Mouse (Mus musculus): ENCODE data around the gene Tecr. TPM values are rescaled to one million over a fixed set of nuclear protein-coding genes. Genes with fewer than 3 reads are reported as not detected.

Tecr gene
- polyA plus RNA-seq, 1 experiment, result 322 TPM

DNA sequence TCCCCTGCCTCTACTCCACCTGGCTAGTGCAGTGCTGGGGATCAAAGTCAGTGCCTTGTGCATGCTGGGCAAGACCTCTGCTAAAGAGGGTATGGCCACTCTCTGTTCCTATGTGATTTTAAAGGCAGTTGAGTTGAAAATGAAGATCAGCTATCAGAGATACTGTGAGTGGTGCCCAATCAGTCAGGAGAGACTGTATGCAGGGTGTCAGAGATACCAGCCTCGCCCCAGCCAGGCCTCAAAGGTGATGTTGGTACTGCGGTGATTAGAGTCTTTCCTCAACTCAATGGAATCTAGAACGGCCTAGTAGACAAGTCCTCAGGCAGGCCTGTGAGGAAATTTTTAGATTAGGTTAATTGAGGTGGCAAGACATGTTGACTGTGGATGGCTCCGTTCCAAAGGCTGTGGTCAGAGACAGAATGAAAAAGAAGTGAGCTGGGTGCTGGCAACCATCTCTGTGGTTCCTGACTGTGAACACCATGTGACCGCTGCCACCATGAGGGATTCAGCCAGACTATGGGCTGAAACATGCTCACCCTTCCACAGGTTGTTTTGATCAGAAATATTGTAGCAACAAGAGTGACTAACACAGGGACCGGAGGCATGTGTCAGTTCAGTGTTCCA, 18.0 kb upstream of the Tecr start:
- TF ChIP-seq POLR2A (IDR thresholded peaks at IDR 0.05; ENCODE audit: low read depth, low read length) (no peak), CTCF (IDR thresholded peaks at IDR 0.05; ENCODE audit: extremely low read depth, insufficient read length, insufficient replicate concordance, low read depth, low read length) (no peak)

DNA sequence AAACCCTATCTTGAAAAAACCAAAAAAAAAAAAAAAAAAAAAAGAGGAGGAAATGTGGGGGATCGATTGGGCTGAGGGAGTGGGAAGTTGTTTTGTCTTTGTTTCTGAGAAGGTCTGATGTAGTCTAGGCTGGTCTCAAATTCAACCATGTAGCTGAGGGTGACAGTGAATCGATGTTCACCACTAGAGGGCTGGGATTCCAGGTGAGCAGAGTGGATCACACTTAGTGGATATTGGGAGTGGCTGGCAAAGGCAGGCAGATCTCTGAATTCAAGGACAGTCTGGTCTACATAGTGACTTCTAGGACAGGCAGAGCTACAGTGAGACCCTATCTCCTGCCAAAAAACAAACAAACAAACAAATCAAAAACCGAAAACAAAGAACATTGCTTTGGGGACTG, 17.0 kb upstream of the Tecr start:
- H3K4me1 ChIP-seq (ENCODE audit: control insufficient read depth, insufficient read depth, insufficient read length, low read length), result peaks cover 2% of the 10 kb centered on the region
- H3K27me3 ChIP-seq (ENCODE audit: control insufficient read depth, insufficient read depth, low read length), result no peaks in the 10 kb centered on the region
- 27% methylated on average over 3 of the region's 3 CpGs for WGBS
- peak; percentile 54; the same call in 1 of the 2 replicates for TF ChIP-seq CTCF (IDR thresholded peaks at IDR 0.05; ENCODE audit: extremely low read depth, insufficient read length, insufficient replicate concordance, low read depth, low read length)
- TF ChIP-seq POLR2A (IDR thresholded peaks at IDR 0.05; ENCODE audit: low read depth, low read length), result no peak
- H3K27ac ChIP-seq (ENCODE audit: insufficient read depth, low read depth, low read length), result no peak overlapping the region
- H3K36me3 ChIP-seq (ENCODE audit: control insufficient read depth, insufficient read depth, low read length), result no peaks in the 10 kb centered on the region
- H3K4me3 ChIP-seq (ENCODE audit: low read depth, low read length), result no peak overlapping the region

More for the DNA sequence above, 18.0 kb upstream of the Tecr start:
- peaks cover 2% of the 10 kb centered on the region for H3K4me1 ChIP-seq (ENCODE audit: control insufficient read depth, insufficient read depth, insufficient read length, low read length)
- no peak overlapping the region for H3K4me3 ChIP-seq (ENCODE audit: low read depth, low read length)
- WGBS, result 80% methylated on average over 6 of the region's 6 CpGs
- no peaks in the 10 kb centered on the region for H3K36me3 ChIP-seq (ENCODE audit: control insufficient read depth, insufficient read depth, low read length)
- H3K27ac ChIP-seq (ENCODE audit: insufficient read depth, low read depth, low read length), result no peak overlapping the region
- H3K27me3 ChIP-seq (ENCODE audit: control insufficient read depth, insufficient read depth, low read length), result no peaks in the 10 kb centered on the region

- WGBS, result 91% methylated on average over 7 of the region's 7 CpGs
- TF ChIP-seq POLR2A (IDR thresholded peaks at IDR 0.05; ENCODE audit: low read depth, low read length), result no peak
- TF ChIP-seq CTCF (IDR thresholded peaks at IDR 0.05; ENCODE audit: extremely low read depth, insufficient read length, insufficient replicate concordance, low read depth, low read length), result no peak
- no peak overlapping the region for H3K27ac ChIP-seq (ENCODE audit: insufficient read depth, low read depth, low read length)
- no peak overlapping the region for H3K4me3 ChIP-seq (ENCODE audit: low read depth, low read length)
- no peaks in the 10 kb centered on the region for H3K36me3 ChIP-seq (ENCODE audit: control insufficient read depth, insufficient read depth, low read length)
- peaks cover 2% of the 10 kb centered on the region for H3K4me1 ChIP-seq (ENCODE audit: control insufficient read depth, insufficient read depth, insufficient read length, low read length)
- H3K27me3 ChIP-seq (ENCODE audit: control insufficient read depth, insufficient read depth, low read length), result no peaks in the 10 kb centered on the region
Measured at GRCm38 (mm10) chr8:83623549-83623948, 15.8 kb upstream of the Tecr start.

DNA sequence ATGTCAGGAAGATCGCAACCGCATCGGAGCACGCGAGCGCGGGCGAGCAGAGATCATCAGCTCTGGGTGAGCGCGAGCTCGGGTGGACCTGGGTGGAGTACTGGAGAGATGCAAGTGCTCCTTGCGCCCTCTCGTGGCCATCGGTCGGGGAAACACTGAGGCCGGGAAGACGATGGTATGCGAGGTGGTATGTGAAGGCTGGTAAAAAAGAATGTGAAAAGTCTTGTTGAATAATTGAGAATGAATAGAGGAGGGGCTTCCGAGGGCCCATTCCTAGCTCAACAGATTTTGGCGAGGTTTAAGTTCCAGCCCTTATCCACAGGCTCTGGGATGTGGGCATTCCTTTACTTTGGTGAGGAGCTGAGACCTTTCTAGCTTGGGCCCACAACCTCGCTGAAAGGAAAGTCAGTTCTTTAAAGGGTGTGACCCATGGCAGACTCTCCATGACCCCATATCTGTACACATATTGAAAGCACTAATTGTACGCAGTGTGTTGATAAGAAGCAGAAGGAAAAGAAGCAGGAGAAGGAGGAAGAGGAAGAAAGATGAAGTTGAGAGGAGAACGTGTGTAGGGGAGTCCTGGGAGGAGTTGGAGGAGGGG, 14.7 kb upstream of the Tecr start:
- TF ChIP-seq CTCF (IDR thresholded peaks at IDR 0.05; ENCODE audit: extremely low read depth, insufficient read length, insufficient replicate concordance, low read depth, low read length) (peak; percentile 88), POLR2A (IDR thresholded peaks at IDR 0.05; ENCODE audit: low read depth, low read length) (no peak)
- WGBS, result 4% methylated on average over 23 of the region's 23 CpGs
- Histone ChIP-seq H3K27me3 (ENCODE audit: control insufficient read depth, insufficient read depth, low read length) (no peaks in the 10 kb centered on the region), H3K36me3 (ENCODE audit: control insufficient read depth, insufficient read depth, low read length) (no peaks in the 10 kb centered on the region), H3K4me3 (ENCODE audit: low read depth, low read length) (peak overlapping the region; percentile 48), H3K4me1 (ENCODE audit: control insufficient read depth, insufficient read depth, insufficient read length, low read length) (peaks cover 2% of the 10 kb centered on the region), H3K27ac (ENCODE audit: insufficient read depth, low read depth, low read length) (no peak overlapping the region)

- Histone ChIP-seq H3K4me1 (ENCODE audit: control insufficient read depth, insufficient read depth, insufficient read length, low read length) (peaks cover 2% of the 10 kb centered on the region), H3K4me3 (ENCODE audit: low read depth, low read length) (peak overlapping the region; percentile 48), H3K27me3 (ENCODE audit: control insufficient read depth, insufficient read depth, low read length) (no peaks in the 10 kb centered on the region), H3K27ac (ENCODE audit: insufficient read depth, low read depth, low read length) (no peak overlapping the region), H3K36me3 (ENCODE audit: control insufficient read depth, insufficient read depth, low read length) (no peaks in the 10 kb centered on the region)
- 57% methylated on average over 15 of the region's 15 CpGs for WGBS
- TF ChIP-seq CTCF (IDR thresholded peaks at IDR 0.05; ENCODE audit: extremely low read depth, insufficient read length, insufficient replicate concordance, low read depth, low read length), result no peak
- no peak for TF ChIP-seq POLR2A (IDR thresholded peaks at IDR 0.05; ENCODE audit: low read depth, low read length)
Measured at GRCm38 (mm10) chr8:83621691-83622388, 14.1 kb upstream of the Tecr start.

DNA sequence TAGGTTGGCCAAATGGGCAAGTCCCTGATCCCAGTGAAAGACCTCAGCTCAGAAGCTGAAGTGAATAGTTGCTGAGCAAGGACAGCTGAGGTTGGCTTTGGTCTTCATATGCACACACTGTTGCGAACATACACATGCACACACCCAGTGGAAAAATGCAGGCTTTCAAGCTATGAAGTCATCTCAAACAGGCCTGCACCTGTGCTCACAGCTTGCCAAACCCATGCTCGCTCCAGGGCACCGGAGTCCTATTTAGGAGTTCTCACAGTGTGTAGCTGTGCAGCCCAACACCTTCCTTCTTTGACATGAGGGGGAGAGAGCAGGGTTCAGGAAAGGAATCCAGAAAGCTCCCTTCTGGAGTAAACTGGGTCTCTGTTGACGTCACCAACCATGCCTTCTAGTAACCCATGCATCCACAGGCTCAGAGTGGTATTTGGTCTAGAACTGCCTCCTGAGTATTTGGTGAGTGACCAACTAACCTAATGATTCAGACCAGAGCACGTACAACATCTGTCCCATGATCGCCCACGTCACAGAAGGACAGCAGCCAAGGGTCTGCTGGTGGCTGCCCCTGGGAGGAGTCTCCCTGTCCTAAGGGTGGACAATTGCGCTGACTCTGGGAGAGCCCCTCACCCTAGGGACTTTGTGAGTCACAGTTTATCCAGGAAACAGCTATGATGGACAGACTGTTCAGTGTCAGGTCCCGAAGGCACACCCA, 12.0 kb upstream of the Tecr start:
- H3K27ac ChIP-seq (ENCODE audit: insufficient read depth, low read depth, low read length), result no peak overlapping the region
- H3K4me1 ChIP-seq (ENCODE audit: control insufficient read depth, insufficient read depth, insufficient read length, low read length), result peaks cover 2% of the 10 kb centered on the region
- WGBS, result 72% methylated on average over 9 of the region's 9 CpGs

More for the DNA sequence above, 12.0 kb upstream of the Tecr start:
- Histone ChIP-seq H3K36me3 (ENCODE audit: control insufficient read depth, insufficient read depth, low read length) (no peaks in the 10 kb centered on the region), H3K27me3 (ENCODE audit: control insufficient read depth, insufficient read depth, low read length) (no peaks in the 10 kb centered on the region), H3K4me3 (ENCODE audit: low read depth, low read length) (no peak overlapping the region)
- TF ChIP-seq CTCF (IDR thresholded peaks at IDR 0.05; ENCODE audit: extremely low read depth, insufficient read length, insufficient replicate concordance, low read depth, low read length) (no peak), POLR2A (IDR thresholded peaks at IDR 0.05; ENCODE audit: low read depth, low read length) (no peak)

Data from small intestine, adult 2 months (tissue).